Mouse (Mus musculus) mature B cell (primary cell): Measurements from ENCODE around the gene Calml4.
"Not testable (repeated sequence)": the region's sequence is repeated elsewhere in the genome, so short reads cannot be mapped to it uniquely, and the experiment has no call there.

Source experiments
- in situ Hi-C: fragments of 300-500 bp; cut with MboI; formaldehyde crosslinking; loops from 2 replicates; pipeline ENCODE4 v1.14.3; 2019

Calml4 gene

GRCm38 (mm10) chr9:62835705-62836446 lies 22.0 kb upstream of the Calml4 start:
- in situ Hi-C loops, result no loop called here

DNA sequence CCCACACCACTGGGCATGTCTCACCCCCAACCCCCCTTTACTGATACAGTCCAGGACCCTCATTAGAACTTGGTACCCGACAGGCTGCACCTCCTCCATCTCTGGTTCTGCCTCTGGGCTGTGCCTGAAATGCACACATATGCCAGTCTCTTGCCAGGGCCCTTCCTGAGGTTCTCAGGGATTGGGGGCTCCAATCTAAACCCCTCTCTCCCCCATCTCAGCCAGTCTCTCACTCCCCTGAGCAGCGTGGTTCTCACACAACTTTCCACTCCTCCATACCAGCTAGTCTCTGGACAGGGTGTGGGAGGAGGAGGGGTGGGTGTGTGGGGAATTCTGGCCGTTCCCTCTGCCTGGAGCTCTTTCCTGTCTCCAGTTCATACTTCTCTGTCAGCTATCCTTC lies 20.3 kb upstream of the Calml4 start:
- in situ Hi-C loops, result no loop called here

- in situ Hi-C loops, result no loop called here
Measured at GRCm38 (mm10) chr9:62838146-62838505, 19.8 kb upstream of the Calml4 start.

DNA sequence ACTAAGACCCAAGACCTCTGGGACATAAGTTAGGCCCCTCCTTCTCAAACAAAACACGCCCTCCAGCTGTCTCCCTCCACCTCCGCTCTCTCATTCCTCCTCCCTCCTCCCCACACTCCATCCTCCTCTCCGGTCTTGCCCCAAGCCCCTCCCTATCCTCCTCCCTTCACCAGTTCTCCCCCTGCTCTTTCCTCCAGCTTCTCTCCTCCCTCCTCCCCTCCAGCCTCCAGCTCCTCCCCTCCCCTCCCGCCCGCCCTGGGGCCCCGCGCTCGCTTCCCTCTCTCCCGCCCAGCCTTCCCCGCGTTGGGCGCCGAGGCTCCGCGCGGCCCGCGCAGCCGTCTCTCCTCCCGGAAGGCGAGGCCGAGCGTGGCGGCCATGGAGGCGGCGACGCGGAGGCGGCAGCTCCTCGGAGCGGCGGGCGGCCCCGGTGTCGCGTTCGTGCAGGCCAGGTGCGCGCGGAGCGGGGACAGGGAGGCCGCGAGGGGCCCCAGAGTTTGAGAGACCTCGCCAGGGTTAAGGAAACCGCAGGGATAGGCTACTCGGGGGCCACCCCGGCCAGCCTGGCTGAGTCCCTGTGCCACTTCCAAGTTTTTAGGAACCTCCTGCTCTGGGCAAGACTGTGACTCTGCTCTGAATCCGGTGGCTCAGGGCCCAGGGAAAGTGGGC lies 19.2 kb upstream of the Calml4 start, which contains the start of gene Cln6:
Cln6 (plus strand) TSS at position 280 of the 666 bp plus-strand sequence.
- in situ Hi-C loops, result no loop called here

GRCm38 (mm10) chr9:62839172-62839770 lies 18.6 kb upstream of the Calml4 start:
- in situ Hi-C loops, result no loop called here

GRCm38 (mm10) chr9:62843356-62844024 lies 14.4 kb upstream of the Calml4 start:
- in situ Hi-C loops, result loop anchor here (10.0 kb wide), 1 partner anchor 281 kb away; no protein-coding TSS in a partner anchor

DNA sequence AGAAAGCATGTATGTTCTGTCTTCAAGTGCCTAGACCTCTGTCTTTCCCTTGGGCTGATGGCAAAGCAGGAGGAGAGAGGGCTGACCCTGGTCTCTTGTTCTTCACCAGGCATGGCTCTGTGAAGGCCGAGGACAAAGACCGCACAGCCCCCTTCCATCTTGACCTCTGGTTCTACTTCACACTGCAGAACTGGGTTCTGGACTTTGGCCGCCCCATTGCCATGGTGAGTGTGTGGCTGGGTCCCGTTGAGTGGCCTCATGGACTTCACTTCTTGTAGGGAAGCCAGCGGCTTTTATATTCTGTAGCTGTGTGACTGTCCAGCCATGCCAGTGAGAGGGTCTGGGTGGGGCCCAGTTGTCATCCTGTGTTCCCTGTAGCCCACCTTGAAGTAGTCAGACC lies 13.4 kb upstream of the Calml4 start:
- in situ Hi-C loops, result loop anchor here (10.0 kb wide), 1 partner anchor 280 kb away; no protein-coding TSS in a partner anchor

DNA sequence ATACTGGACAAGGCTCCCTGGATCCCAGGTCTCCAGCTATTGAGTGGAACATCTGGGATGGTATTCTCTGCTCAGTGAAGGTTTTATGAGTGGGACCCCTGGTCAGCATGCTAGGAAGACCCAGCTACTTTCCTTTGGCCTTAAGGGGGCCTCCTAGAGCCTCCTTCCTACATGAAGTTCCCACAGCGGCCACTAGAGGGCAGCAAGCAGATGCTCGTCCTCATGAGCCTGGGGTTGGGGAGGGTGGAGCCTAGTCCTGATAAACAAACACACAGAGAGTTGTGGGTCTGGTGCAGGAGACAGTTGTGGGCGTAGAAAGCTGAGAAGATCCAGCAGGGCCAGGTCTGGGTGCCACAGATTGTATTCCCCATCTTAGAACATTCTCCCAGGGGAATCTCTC lies 10.2 kb upstream of the Calml4 start:
- in situ Hi-C loops, result loop anchor here (10.0 kb wide), 1 partner anchor 277 kb away; no protein-coding TSS in a partner anchor

- in situ Hi-C loops, result loop anchor here (10.0 kb wide), 1 partner anchor 276 kb away; no protein-coding TSS in a partner anchor
Measured at GRCm38 (mm10) chr9:62848641-62849040, 9.2 kb upstream of the Calml4 start.

DNA sequence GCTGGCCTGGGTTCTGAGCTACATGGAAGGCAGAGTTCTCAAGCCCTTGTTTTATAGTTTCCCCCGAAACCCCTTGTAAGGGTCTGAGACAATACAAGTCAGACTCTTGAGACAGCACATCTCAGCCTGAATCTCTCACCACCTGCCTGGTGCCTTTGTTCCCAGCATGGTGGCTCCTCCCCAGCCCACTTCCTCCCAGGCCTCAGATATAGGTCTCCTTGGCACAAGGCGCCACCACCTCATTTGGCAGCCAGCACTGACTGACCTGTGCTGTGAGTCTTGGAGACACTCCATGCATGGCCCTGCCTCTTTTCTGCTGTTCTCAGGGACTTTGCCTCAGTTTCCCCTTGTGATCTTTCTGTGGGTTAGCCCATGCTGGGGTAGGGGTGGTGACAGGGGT lies 6.3 kb upstream of the Calml4 start:
- in situ Hi-C loops, result no loop called here

DNA sequence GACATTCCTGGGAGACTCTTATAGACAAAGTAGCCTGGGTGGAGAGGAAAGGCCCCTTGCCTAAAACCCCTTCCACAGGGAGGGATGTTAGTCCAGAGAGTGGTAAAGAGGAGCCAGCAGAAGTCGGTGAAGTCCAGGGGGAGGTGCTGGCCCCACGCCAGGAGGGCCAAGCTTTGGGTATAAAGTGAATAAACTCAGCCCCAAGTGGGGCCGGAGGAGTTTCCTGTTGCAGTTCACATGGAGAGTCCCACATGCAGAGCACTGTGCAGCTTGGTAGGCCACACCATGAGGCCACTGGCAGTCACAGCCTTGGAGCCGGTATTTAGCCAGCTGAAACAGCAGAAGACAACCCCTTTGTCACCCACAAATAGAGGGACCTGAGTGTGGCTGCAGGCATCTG lies 3.4 kb upstream of the Calml4 start:
- in situ Hi-C loops, result no loop called here

DNA sequence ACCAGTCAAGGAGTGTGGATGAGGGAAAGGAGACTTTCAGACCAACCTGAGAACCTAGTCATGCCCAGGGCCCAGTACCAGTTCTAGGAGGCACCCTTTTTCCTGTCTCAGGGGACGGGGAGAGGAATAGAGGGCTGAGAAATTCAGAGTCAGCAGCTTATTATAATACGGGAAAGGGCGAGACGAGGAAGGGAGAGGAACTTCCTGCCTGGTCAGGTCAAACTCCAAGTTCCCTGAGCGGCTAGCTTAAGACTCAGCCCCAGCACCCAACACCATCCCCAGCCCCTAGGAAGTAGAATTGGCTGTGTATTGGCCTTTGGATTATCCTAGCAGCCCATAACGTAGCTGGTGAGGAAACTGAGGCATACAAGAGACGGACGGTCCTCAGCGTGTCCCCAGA lies 664 bp upstream of the Calml4 start:
- in situ Hi-C loops, result no loop called here

- in situ Hi-C loops, result no loop called here
Measured at GRCm38 (mm10) chr9:62858266-62859019, 563 bp downstream of the Calml4 start.

DNA sequence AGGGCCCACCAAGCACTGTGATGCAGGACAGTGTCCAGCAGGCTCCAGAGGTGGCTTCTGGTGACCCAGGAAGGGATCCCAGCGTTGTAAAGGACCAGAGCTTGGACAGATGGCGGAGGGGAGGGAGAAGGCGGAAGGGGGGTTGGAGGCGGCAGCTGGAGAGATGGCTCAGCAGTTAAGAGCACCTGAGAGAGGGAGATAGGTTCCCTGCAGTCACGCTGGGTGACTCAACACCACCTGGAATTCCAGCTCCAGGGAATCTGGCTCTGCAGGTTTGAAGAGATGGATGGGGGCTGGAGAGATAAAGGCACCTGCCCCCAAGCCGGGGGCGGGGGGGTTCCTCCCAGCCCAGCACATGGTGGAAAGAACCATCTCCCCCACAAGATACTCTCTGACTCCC lies 2.2 kb downstream of the Calml4 start:
- in situ Hi-C loops, result not testable (repeated sequence)

DNA sequence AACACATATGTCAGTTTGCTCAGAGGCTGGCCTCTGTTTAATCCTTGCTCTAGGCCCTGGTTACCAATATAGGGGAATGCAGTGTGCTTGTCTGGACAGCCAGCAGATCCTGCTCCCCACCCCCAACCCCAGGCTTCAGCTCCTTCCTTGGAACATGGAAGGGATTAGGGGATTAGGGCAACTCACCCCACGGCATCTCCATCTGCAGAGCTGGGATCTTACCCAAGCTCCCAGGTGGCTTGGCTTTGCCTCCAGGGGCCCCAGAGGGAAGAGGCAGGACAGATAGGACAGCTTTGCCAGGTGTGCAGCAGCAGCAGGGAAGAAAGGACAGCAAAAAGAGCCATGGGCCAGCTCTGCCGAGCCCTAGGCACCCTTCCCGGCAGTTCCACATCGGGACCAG lies 3.0 kb downstream of the Calml4 start:
- in situ Hi-C loops, result no loop called here

DNA sequence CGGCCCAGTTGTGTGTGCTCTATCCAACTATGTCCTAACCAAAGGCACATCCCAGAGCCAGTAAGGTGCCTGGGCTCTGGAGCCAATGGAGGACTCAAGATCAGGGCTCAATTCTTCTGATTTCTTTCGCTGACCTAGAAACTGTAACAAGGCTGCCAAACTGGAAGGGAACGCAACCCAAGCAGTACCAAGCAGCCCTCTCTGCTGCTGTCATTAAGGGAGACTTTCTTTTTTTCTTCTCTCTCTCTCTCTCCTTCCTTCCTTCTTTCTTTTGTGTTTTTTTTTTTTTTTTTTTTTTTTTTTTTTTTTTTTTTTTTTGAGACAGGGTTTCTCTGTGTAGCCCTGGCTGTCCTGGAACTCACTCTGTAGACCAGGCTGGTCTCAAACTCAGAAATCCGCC lies 11.4 kb downstream of the Calml4 start:
- in situ Hi-C loops, result not testable (repeated sequence)

GRCm38 (mm10) chr9:62870728-62871127 lies 12.8 kb downstream of the Calml4 start:
- in situ Hi-C loops, result no loop called here

- in situ Hi-C loops, result no loop called here
Measured at GRCm38 (mm10) chr9:62876966-62877616, 19.2 kb downstream of the Calml4 start.

DNA sequence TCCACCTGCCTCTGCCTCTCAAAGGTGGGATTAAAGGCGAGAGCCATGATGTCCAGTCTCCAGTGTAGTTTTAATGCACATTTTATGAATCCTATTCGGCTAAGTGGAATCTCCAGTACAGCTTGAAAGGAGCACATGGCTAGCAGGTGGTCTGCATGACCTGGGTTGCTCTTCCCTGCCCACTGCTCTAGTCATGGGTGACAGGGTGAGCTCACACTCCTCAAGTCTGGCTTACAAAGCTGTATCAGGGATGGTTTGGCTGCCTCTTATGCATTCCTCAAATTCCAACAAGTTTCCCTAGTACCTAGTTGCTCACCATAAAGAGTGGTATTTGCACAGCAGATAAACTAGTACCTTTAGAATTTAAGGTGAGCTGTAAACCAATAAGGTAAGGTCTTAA lies 19.9 kb downstream of the Calml4 start:
- in situ Hi-C loops, result no loop called here

DNA sequence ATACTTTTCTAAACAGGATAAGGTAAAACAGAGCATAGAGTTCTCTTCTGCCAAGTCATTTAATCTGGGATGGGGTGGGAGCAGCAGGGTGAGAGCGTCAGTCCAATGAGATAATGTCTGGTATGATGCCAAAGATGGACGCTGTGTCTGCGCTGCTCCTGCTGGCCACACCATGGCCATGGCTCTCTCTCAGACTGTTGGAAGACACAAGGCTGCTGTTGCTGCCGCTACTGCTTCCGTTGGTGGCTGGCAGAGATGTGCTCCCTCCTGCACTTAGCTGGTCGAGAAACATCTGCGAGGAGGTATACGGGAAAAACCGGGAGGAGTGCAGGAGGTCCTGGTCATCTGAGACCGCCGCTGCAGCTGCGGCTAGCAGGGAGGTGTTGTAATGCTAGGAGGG lies 24.0 kb downstream of the Calml4 start:
- in situ Hi-C loops, result no loop called here

DNA sequence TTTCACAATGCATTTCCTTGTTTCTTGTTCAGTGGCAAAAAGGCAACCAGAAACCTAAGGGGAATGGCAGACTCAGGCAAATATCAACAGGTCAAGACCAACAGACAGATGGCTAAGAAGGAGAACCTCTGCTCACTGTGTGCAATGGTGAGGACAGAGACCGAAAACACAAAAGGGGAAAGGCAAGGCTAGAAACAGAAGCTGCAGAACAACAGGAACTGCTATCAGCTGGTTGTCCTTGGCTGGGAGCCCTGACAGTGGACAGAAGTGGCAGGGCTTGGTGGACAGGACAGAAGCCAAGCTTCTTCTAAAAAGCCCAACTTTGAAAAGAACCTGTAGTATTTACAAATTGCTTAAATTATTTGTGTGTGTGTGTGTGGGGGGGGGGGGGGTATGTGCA lies 36.6 kb downstream of the Calml4 start:
- in situ Hi-C loops, result no loop called here
